Mouse (Mus musculus): ENCODE results near the gene Gas2l2.

GRCm38 (mm10) chr11:83406391-83406790 lies 22.9 kb downstream of the Gas2l2 start:
- TF ChIP-seq POLR2A (IDR thresholded peaks at IDR 0.05; ENCODE audit: insufficient read depth, low read depth, low read length) (no peak), CTCF (IDR thresholded peaks at IDR 0.05; ENCODE audit: insufficient read depth, low read depth, low read length) (no peak)
